Comparison of ENCODE assay signal across 10 mouse cellular contexts in genomic region chr14:57920568-57921310, GRCm38 (mm10). TPM values are rescaled to one million over a fixed set of nuclear protein-coding genes. Genes with fewer than 3 reads are reported as not detected.
DNase-seq lines count a peak whose midpoint lies in the region; ATAC-seq and TF ChIP-seq lines count a peak whose summit lies in the region.
"Had no signal": no experiment of that assay in that cellular context is flagged by ENCODE, and none has a peak within 500 bp of the region (broad histone marks: within the 10 kb centered on the region; RNA-seq: fewer than 3 reads in every experiment).

No protein-coding gene starts in this region.

- peak overlapping the region; percentile 30; the same call in 1 of the 2 replicates for H3K4me3 ChIP-seq in heart, embryonic 16.5 days (ENCODE audit: low read length)
- no peak overlapping the region for H3K4me3 ChIP-seq in heart, embryonic 10.5 days
- H3K4me3 ChIP-seq in testis, adult 2 months (ENCODE audit: control insufficient read depth, low read depth, low read length): peak overlapping the region; percentile 39
- no peak overlapping the region for H3K4me3 ChIP-seq in stomach, postnatal 0 days (ENCODE audit: low read depth, low read length)

- TF ChIP-seq CTCF in testis, adult 2 months (IDR thresholded peaks at IDR 0.05; ENCODE audit: control insufficient read depth, insufficient read depth, insufficient replicate concordance, low read depth, low read length): no peak
- no peak for TF ChIP-seq CTCF in stomach, postnatal 0 days (IDR thresholded peaks at IDR 0.05; ENCODE audit: low read depth)

- no peak for DNase-seq in heart, embryonic 10.5 days (ENCODE audit: low spot score)
- DNase-seq in testis, postnatal 14 days (ENCODE audit: low spot score): no peak
- peak; percentile 29 for DNase-seq in heart, postnatal 4 days
- DNase-seq in stomach, postnatal 0 days (ENCODE audit: low spot score): no peak
- DNase-seq in thymus, postnatal 4 days: no peak
- no peak for DNase-seq in ovary, postnatal 10 days (ENCODE audit: low spot score)
- DNase-seq: kidney, adult 18-20 months had no signal

- peaks cover 38% of the 10 kb centered on the region for H3K36me3 ChIP-seq in heart, embryonic 16.5 days (ENCODE audit: control insufficient read depth, insufficient read depth)
- H3K36me3 ChIP-seq in heart, embryonic 10.5 days: peaks cover 52% of the 10 kb centered on the region
- no peaks in the 10 kb centered on the region for H3K36me3 ChIP-seq in testis, adult 2 months (ENCODE audit: control insufficient read depth, insufficient read depth, low read length)
- H3K36me3 ChIP-seq in stomach, postnatal 0 days (ENCODE audit: control insufficient read depth, insufficient read depth, low read length): peaks cover 12% of the 10 kb centered on the region

- no peaks in the 10 kb centered on the region for H3K27me3 ChIP-seq in heart, embryonic 16.5 days (ENCODE audit: control insufficient read depth, insufficient read depth, low read length)
- no peaks in the 10 kb centered on the region for H3K27me3 ChIP-seq in heart, embryonic 10.5 days (ENCODE audit: insufficient read depth, poor library complexity, severe bottlenecking)
- H3K27me3 ChIP-seq in testis, adult 2 months (ENCODE audit: control insufficient read depth, insufficient read depth, low read length): no peaks in the 10 kb centered on the region
- H3K27me3 ChIP-seq in stomach, postnatal 0 days (ENCODE audit: control insufficient read depth, insufficient read depth, low read length): no peaks in the 10 kb centered on the region

- peaks cover 9% of the 10 kb centered on the region for H3K9me3 ChIP-seq in heart, embryonic 16.5 days (replicated peaks; ENCODE audit: control insufficient read depth, low read length)
- H3K9me3 ChIP-seq in heart, embryonic 10.5 days: no peaks in the 10 kb centered on the region
- H3K9me3 ChIP-seq in stomach, postnatal 0 days (ENCODE audit: control insufficient read depth, low read length): no peaks in the 10 kb centered on the region
- H3K9me3 ChIP-seq: G1E had no signal

- H3K4me1 ChIP-seq in heart, embryonic 16.5 days (ENCODE audit: control insufficient read depth, insufficient read depth, low read length): peaks cover 13% of the 10 kb centered on the region
- peaks cover 14% of the 10 kb centered on the region for H3K4me1 ChIP-seq in heart, embryonic 10.5 days
- H3K4me1 ChIP-seq in testis, adult 2 months (ENCODE audit: control insufficient read depth, insufficient read depth, low read length): peaks cover 4% of the 10 kb centered on the region; the same call in 1 of the 2 replicates
- H3K4me1 ChIP-seq in stomach, postnatal 0 days (replicated peaks; ENCODE audit: control insufficient read depth, insufficient read depth): no peaks in the 10 kb centered on the region

- TF ChIP-seq POLR2A in testis, adult 2 months (IDR thresholded peaks at IDR 0.05; ENCODE audit: control insufficient read depth, low read depth, low read length): no peak

- 47% methylated on average over 18 of the region's 18 CpGs for WGBS in heart, embryonic 16.5 days
- 71% methylated on average over 18 of the region's 18 CpGs for WGBS in heart, embryonic 10.5 days
- 76% methylated on average over 18 of the region's 18 CpGs for WGBS in stomach, postnatal 0 days

- H3K4me2 ChIP-seq in heart, embryonic 16.5 days (ENCODE audit: low read depth, low read length): peak overlapping the region; percentile 48
- no peak overlapping the region for H3K4me2 ChIP-seq in stomach, postnatal 0 days (replicated peaks; ENCODE audit: low read depth)

- H3K9ac ChIP-seq in heart, embryonic 16.5 days (ENCODE audit: low read length): peak overlapping the region; percentile 42
- no peak overlapping the region for H3K9ac ChIP-seq in stomach, postnatal 0 days (ENCODE audit: low read length)

- peak overlapping the region; percentile 93 for H3K27ac ChIP-seq in heart, embryonic 16.5 days (ENCODE audit: low read length)
- no peak overlapping the region for H3K27ac ChIP-seq in heart, embryonic 10.5 days
- H3K27ac ChIP-seq in testis, adult 2 months (ENCODE audit: control insufficient read depth, insufficient read depth, low read depth, low read length): peak overlapping the region; percentile 89
- peak overlapping the region; percentile 40; the same call in 1 of the 2 replicates for H3K27ac ChIP-seq in stomach, postnatal 0 days (replicated peaks)

- TF ChIP-seq EP300 in stomach, postnatal 0 days (optimal IDR thresholded peaks at IDR 0.05): no peak

- ATAC-seq in heart, embryonic 16.5 days (replicated peaks; ENCODE audit: extremely low read depth, insufficient read depth, low FRiP score): peak; percentile 74
- no peak for ATAC-seq in stomach, postnatal 0 days (ENCODE audit: low FRiP score, low TSS enrichment)

RNA-seq across cellular contexts. Expression of gene Zdhhc20, which starts 30.7 kb away (rescaled TPM):
- 36.5 and 40.9 TPM in 2 replicates for polyA plus RNA-seq in heart, embryonic 16.5 days (2015; fragmentation: Nextera tagmentation; extraction: Ambion mirVana)
- polyA plus RNA-seq in heart, embryonic 10.5 days (2016; fragmentation: Nextera tagmentation; extraction: Ambion mirVana): 46.7 and 52.1 TPM in 2 replicates
- polyA plus RNA-seq in testis, adult 2 months (2012; rRNA removed): 6.8 and 9.4 TPM in 2 replicates
- 10 to 100 TPM; 26.2 to 27.7 TPM for total RNA-seq in heart, postnatal 4 days (2021)
- 46.0 and 48.6 TPM in 2 replicates for polyA plus RNA-seq in stomach, postnatal 0 days (2015; fragmentation: Nextera tagmentation; extraction: Ambion mirVana)

Comparison
In these comparisons a context has a peak if more than half of its experiments do, and no peak if none do; other contexts are left out.
1. H3K4me3 ChIP-seq: peak in heart, embryonic 16.5 days (single experiment) and testis, adult 2 months (single experiment); none in heart, embryonic 10.5 days (single experiment) and stomach, postnatal 0 days (single experiment).